Mouse (Mus musculus) ES-E14 (cell line): ENCODE data around the gene Ppox. TPM values are rescaled to one million over a fixed set of nuclear protein-coding genes. Genes with fewer than 3 reads are reported as not detected.

ENCODE experiments used
- DNase-seq: peaks from one replicate; pipeline ENCODE4 v3.0.0-alpha.2; 2013; ENCODE audit warnings: low read depth, low spot score
- H3K27ac ChIP-seq: 2 replicates; pipeline ENCODE4 v1.5.1; 2012; ENCODE audit warnings: low read depth, mild to moderate bottlenecking, low read length, moderate library complexity, mixed read lengths; ENCODE audit not compliant: poor library complexity, insufficient read depth, severe bottlenecking
- H3K36me3 ChIP-seq: 2 replicates; pipeline ENCODE4 v1.6.1; 2012; ENCODE audit warnings: mild to moderate bottlenecking, low read length, moderate library complexity, mixed read lengths; ENCODE audit not compliant: control insufficient read depth, poor library complexity, insufficient read depth, severe bottlenecking
- H3K4me1 ChIP-seq, 2 experiments: fragments of 150-350 bp in 1 of 2; sonication (generic) in 1 of 2; 2 replicates each; pipeline ENCODE4 v1.6.1; 2012; ENCODE audit warnings: low read length in 2 of 2, mild to moderate bottlenecking in 1 of 2, mixed read lengths in 1 of 2; ENCODE audit not compliant: control insufficient read depth in 2 of 2, insufficient read depth in 2 of 2, poor library complexity in 1 of 2
- H3K4me3 ChIP-seq, 2 experiments: fragments of 150-350 bp in 1 of 2; sonication (generic) in 1 of 2; 2 replicates each; pipeline ENCODE4 v1.5.1; 2012; ENCODE audit warnings: low read length in 2 of 2, low read depth in 1 of 2, mild to moderate bottlenecking in 1 of 2, mixed read lengths in 1 of 2; ENCODE audit not compliant: insufficient read depth in 1 of 2, poor library complexity in 1 of 2, severe bottlenecking in 1 of 2
- H3K9ac ChIP-seq: 2 replicates; pipeline ENCODE4 v1.6.1; 2012; ENCODE audit warnings: low read depth, mild to moderate bottlenecking, low read length, mixed read lengths; ENCODE audit not compliant: poor library complexity, insufficient read depth, severe bottlenecking
- H3K9me3 ChIP-seq: fragments of 150-350 bp; sonication (generic); 2 replicates; pipeline ENCODE4 v1.6.1; 2012; ENCODE audit warnings: low read depth, mild to moderate bottlenecking, low read length; ENCODE audit not compliant: control insufficient read depth, insufficient read depth
- CHD2 ChIP-seq: IDR thresholded peaks from 2 replicates; pipeline ENCODE4 v1.6.1; 2014; ENCODE audit warnings: mild to moderate bottlenecking, low read depth, low read length, inconsistent platforms
- HCFC1 ChIP-seq: IDR thresholded peaks from 2 replicates; pipeline ENCODE4 v1.6.1; 2012; ENCODE audit warnings: low read length, inconsistent platforms, borderline replicate concordance; ENCODE audit not compliant: insufficient read depth
- MAFK ChIP-seq: IDR thresholded peaks from 2 replicates; pipeline ENCODE4 v1.6.1; 2014; ENCODE audit warnings: mild to moderate bottlenecking, low read depth, low read length, inconsistent platforms; ENCODE audit not compliant: insufficient read depth
- ZC3H11A ChIP-seq: IDR thresholded peaks from 2 replicates; pipeline ENCODE4 v1.6.1; 2012; ENCODE audit warnings: low read depth, mild to moderate bottlenecking, inconsistent platforms, low read length, borderline replicate concordance
- ZNF384 ChIP-seq: IDR thresholded peaks from 2 replicates; pipeline ENCODE4 v1.6.1; 2012; ENCODE audit warnings: low read depth, low read length, inconsistent platforms
- in situ Hi-C, 2 experiments: fragments of 600-800 bp; cut with MboI; formaldehyde crosslinking; loops; one replicate each; pipeline ENCODE4 v1.15.1; 2025; ENCODE audit warnings: low sequenced_read_pairs in 2 of 2, inconsistent platforms in 1 of 2; ENCODE audit not compliant: unreplicated experiment in 2 of 2
- total RNA-seq: library from RNA; depleted of rRNA; stranded (reverse); fragments of 300-350 nt; gene quantifications from 2 replicates; pipeline ENCODE4 v1.2.3, GENCODE M21; 2012

The Ppox gene
- total RNA-seq, 1 experiment: 15.5 TPM

- TF ChIP-seq MAFK (no peak), CHD2 (no peak), HCFC1 (no peak), ZNF384 (no peak), ZC3H11A (no peak)
- peak overlapping the region; percentile 63 to 71 for H3K4me3 ChIP-seq
- DNase-seq: no peak
- in situ Hi-C loops: no loop called here
- no peak overlapping the region for H3K27ac ChIP-seq
- H3K9ac ChIP-seq: peak overlapping the region; percentile 65
- no peaks in the 10 kb centered on the region for H3K9me3 ChIP-seq
- peaks cover 0 to 11% of the 10 kb centered on the region in 2 experiments; a peak in 1 of 4 replicates for H3K4me1 ChIP-seq
- peaks cover 32% of the 10 kb centered on the region for H3K36me3 ChIP-seq
These were observed 603 bp downstream of the Ppox start for GRCm38 (mm10) chr1:171280250-171280915.

GRCm38 (mm10) chr1:171279721-171280120 lies 1.3 kb downstream of the Ppox start:
- H3K27ac ChIP-seq: no peak overlapping the region
- peaks cover 33% of the 10 kb centered on the region for H3K36me3 ChIP-seq
- TF ChIP-seq CHD2 (no peak), MAFK (no peak), HCFC1 (no peak), ZC3H11A (no peak), ZNF384 (no peak)
- H3K4me1 ChIP-seq: peaks cover 0 to 8% of the 10 kb centered on the region in 2 experiments; a peak in 1 of 4 replicates
- H3K4me3 ChIP-seq: peak overlapping the region in 1 of 2 experiments; percentile 71; a peak in 3 of 4 replicates
- in situ Hi-C loops: no loop called here
- no peak for DNase-seq
- H3K9ac ChIP-seq: peak overlapping the region; percentile 65; the same call in 1 of the 2 replicates
- H3K9me3 ChIP-seq: no peaks in the 10 kb centered on the region

GRCm38 (mm10) chr1:171279012-171279705 lies 1.8 kb downstream of the Ppox start:
- in situ Hi-C loops: no loop called here
- no peak overlapping the region for H3K9ac ChIP-seq
- H3K36me3 ChIP-seq: peaks cover 35% of the 10 kb centered on the region

GRCm38 (mm10) chr1:171278436-171278835 lies 2.5 kb downstream of the Ppox start:
- Histone ChIP-seq H3K27ac (no peak overlapping the region), H3K4me1 (peaks cover 0 to 5% of the 10 kb centered on the region in 2 experiments; a peak in 1 of 4 replicates), H3K4me3 (no peak overlapping the region), H3K36me3 (peaks cover 36% of the 10 kb centered on the region), H3K9me3 (no peaks in the 10 kb centered on the region), H3K9ac (no peak overlapping the region)
- DNase-seq: no peak
- in situ Hi-C loops: no loop called here
- TF ChIP-seq ZC3H11A (no peak), MAFK (no peak), CHD2 (no peak), ZNF384 (no peak), HCFC1 (no peak)

More at GRCm38 (mm10) chr1:171279012-171279705, 1.8 kb downstream of the Ppox start:
- no peak overlapping the region for H3K27ac ChIP-seq
- H3K4me1 ChIP-seq: peaks cover 0 to 5% of the 10 kb centered on the region in 2 experiments; a peak in 1 of 4 replicates
- no peak overlapping the region for H3K4me3 ChIP-seq
- TF ChIP-seq ZC3H11A: no peak
- no peak for TF ChIP-seq ZNF384
- TF ChIP-seq HCFC1: no peak
- no peak for TF ChIP-seq MAFK
- TF ChIP-seq CHD2: no peak
- H3K9me3 ChIP-seq: no peaks in the 10 kb centered on the region
- no peak for DNase-seq
